Mouse (Mus musculus) CH12.LX (cell line): ENCODE measurements at regions not wholly inside any gene's neighbourhood (a gene's known extent, or its start where the extent isn't known, plus 50 kb on each side); places are given as distances from the start of the nearest gene placed in this dataset.

ENCODE experiments used
- DNase-seq: peaks from one replicate; pipeline ENCODE4 v3.0.0-alpha.2; 2013; ENCODE audit errors: extremely low read depth
- H3K27ac ChIP-seq: 2 replicates; pipeline ENCODE4 v1.5.1; 2012; ENCODE audit warnings: low read depth, mild to moderate bottlenecking, control low read depth, moderate library complexity; ENCODE audit not compliant: insufficient read depth
- H3K27me3 ChIP-seq: replicated peaks from 2 replicates; pipeline ENCODE3; 2012; ENCODE audit warnings: inconsistent platforms
- H3K36me3 ChIP-seq, 2 experiments: replicated peaks in 1 of 2; 2 replicates each; pipeline versions ENCODE3 to v1.6.1; 2012; ENCODE audit warnings: inconsistent platforms in 1 of 2, low read length in 1 of 2, mild to moderate bottlenecking in 1 of 2, mixed read lengths in 1 of 2, moderate library complexity in 1 of 2; ENCODE audit not compliant: control insufficient read depth in 1 of 2, insufficient read depth in 1 of 2
- H3K4me1 ChIP-seq, 2 experiments: 2 replicates each; pipeline ENCODE4 v1.6.1; 2012; ENCODE audit warnings: inconsistent platforms in 1 of 2, moderate library complexity in 1 of 2; ENCODE audit not compliant: insufficient read depth in 2 of 2, control insufficient read depth in 1 of 2
- H3K4me2 ChIP-seq: 2 replicates; pipeline ENCODE4 v1.6.1; 2012; ENCODE audit warnings: low read depth, mild to moderate bottlenecking, control low read depth; ENCODE audit not compliant: poor library complexity, insufficient read depth, severe bottlenecking
- H3K4me3 ChIP-seq, 3 experiments: fragments of 150-350 bp in 1 of 3; sonication (generic) in 1 of 3; replicated peaks in 1 of 3; 2 replicates each; pipeline versions ENCODE3 to v1.5.1; 2011 to 2012; ENCODE audit warnings: low read depth in 2 of 3, low read length in 2 of 3, mild to moderate bottlenecking in 2 of 3, moderate library complexity in 2 of 3, control low read depth in 1 of 3, improper control_type of control experiment in 1 of 3, inconsistent platforms in 1 of 3, mixed read lengths in 1 of 3; ENCODE audit not compliant: poor library complexity in 1 of 3
- H3K79me2 ChIP-seq: replicated peaks from 2 replicates; pipeline ENCODE4 v1.6.1; 2012; ENCODE audit warnings: mild to moderate bottlenecking, moderate library complexity; ENCODE audit not compliant: control insufficient read depth, poor library complexity, insufficient read depth, severe bottlenecking; ENCODE audit errors: extremely low read depth
- H3K9ac ChIP-seq: 2 replicates; pipeline ENCODE4 v1.6.1; 2012; ENCODE audit warnings: low read depth, mild to moderate bottlenecking, control low read depth, moderate library complexity; ENCODE audit not compliant: insufficient read depth
- H3K9me3 ChIP-seq: replicated peaks from 2 replicates; pipeline ENCODE3; 2012; ENCODE audit warnings: low read length, inconsistent platforms, mixed read lengths
- BHLHE40 ChIP-seq: IDR thresholded peaks from 2 replicates; pipeline ENCODE4 v1.6.1; 2011; ENCODE audit warnings: mild to moderate bottlenecking, low read depth, low read length, improper control_type of control experiment
- CHD1 ChIP-seq: IDR thresholded peaks from 2 replicates; pipeline ENCODE4 v1.6.1; 2012; ENCODE audit warnings: low read depth, low read length, improper control_type of control experiment, inconsistent platforms
- CHD2 ChIP-seq: IDR thresholded peaks from 2 replicates; pipeline ENCODE4 v1.6.1; 2011; ENCODE audit warnings: low read length, improper control_type of control experiment
- CTCF ChIP-seq, 2 experiments: IDR thresholded peaks in 1 of 2; conservative IDR thresholded peaks in 1 of 2; 2 replicates each; pipeline ENCODE4 v1.5.1; 2011 to 2012; ENCODE audit warnings: low read depth in 2 of 2, low read length in 2 of 2, improper control_type of control experiment in 1 of 2, inconsistent platforms in 1 of 2, mild to moderate bottlenecking in 1 of 2, moderate library complexity in 1 of 2
- E2F4 ChIP-seq: IDR thresholded peaks from 2 replicates; pipeline ENCODE4 v1.6.1; 2011; ENCODE audit warnings: low read depth, low read length, improper control_type of control experiment; ENCODE audit not compliant: insufficient replicate concordance
- ELF1 ChIP-seq: IDR thresholded peaks from 2 replicates; pipeline ENCODE4 v1.6.1; 2014; ENCODE audit warnings: low read depth, mild to moderate bottlenecking, inconsistent platforms, low read length, improper control_type of control experiment
- EP300 ChIP-seq: IDR thresholded peaks from 2 replicates; pipeline ENCODE4 v1.6.1; 2011; ENCODE audit warnings: low read length, improper control_type of control experiment
- ETS1 ChIP-seq: conservative IDR thresholded peaks from 2 replicates; pipeline ENCODE4 v1.6.1; 2012; ENCODE audit warnings: low read depth, mild to moderate bottlenecking, inconsistent platforms, low read length, improper control_type of control experiment, moderate library complexity
- GABPA ChIP-seq: IDR thresholded peaks from 2 replicates; pipeline ENCODE4 v1.6.1; 2012; ENCODE audit warnings: low read depth, low read length, improper control_type of control experiment, inconsistent platforms; ENCODE audit not compliant: insufficient replicate concordance
- HCFC1 ChIP-seq: IDR thresholded peaks from 2 replicates; pipeline ENCODE4 v1.6.1; 2012; ENCODE audit warnings: low read depth, mild to moderate bottlenecking, inconsistent platforms, low read length, improper control_type of control experiment
- IRF4 ChIP-seq: IDR thresholded peaks from 2 replicates; pipeline ENCODE4 v1.6.1; 2014; ENCODE audit warnings: low read depth, mild to moderate bottlenecking, inconsistent platforms, low read length, improper control_type of control experiment
- JUN ChIP-seq: IDR thresholded peaks from 2 replicates; pipeline ENCODE4 v1.6.1; 2011; ENCODE audit warnings: low read depth, mild to moderate bottlenecking, low read length, improper control_type of control experiment, moderate library complexity; ENCODE audit not compliant: insufficient read depth
- JUND ChIP-seq: conservative IDR thresholded peaks from 2 replicates; pipeline ENCODE4 v1.6.1; 2011; ENCODE audit warnings: low read depth, low read length, improper control_type of control experiment
- KAT2A ChIP-seq: IDR thresholded peaks from 2 replicates; pipeline ENCODE4 v1.6.1; 2012; ENCODE audit warnings: low read length, improper control_type of control experiment, inconsistent platforms; ENCODE audit not compliant: insufficient replicate concordance
- MAFK ChIP-seq: IDR thresholded peaks from 2 replicates; pipeline ENCODE4 v1.6.1; 2011; ENCODE audit warnings: low read length, improper control_type of control experiment; ENCODE audit not compliant: insufficient replicate concordance
- MAX ChIP-seq: IDR thresholded peaks from 2 replicates; pipeline ENCODE4 v1.6.1; 2011; ENCODE audit warnings: low read length, improper control_type of control experiment
- MAZ ChIP-seq: IDR thresholded peaks from 2 replicates; pipeline ENCODE4 v1.6.1; 2012; ENCODE audit warnings: low read depth, mild to moderate bottlenecking, inconsistent platforms, low read length, improper control_type of control experiment, moderate library complexity
- MEF2A ChIP-seq: IDR thresholded peaks from 2 replicates; pipeline ENCODE4 v1.6.1; 2014; ENCODE audit warnings: low read depth, mild to moderate bottlenecking, inconsistent platforms, low read length, improper control_type of control experiment, borderline replicate concordance
- MXI1 ChIP-seq: IDR thresholded peaks from 2 replicates; pipeline ENCODE4 v1.6.1; 2011; ENCODE audit warnings: mild to moderate bottlenecking, low read depth, low read length, improper control_type of control experiment
- MYC ChIP-seq: IDR thresholded peaks from 2 replicates; pipeline ENCODE4 v1.6.1; 2011; ENCODE audit warnings: low read depth, mild to moderate bottlenecking, improper control_type of control experiment, low read length
- NELFE ChIP-seq: IDR thresholded peaks from 2 replicates; pipeline ENCODE4 v1.6.1; 2011; ENCODE audit warnings: low read depth, low read length, improper control_type of control experiment
- NRF1 ChIP-seq: IDR thresholded peaks from 2 replicates; pipeline ENCODE4 v1.6.1; 2014; ENCODE audit warnings: low read depth, mild to moderate bottlenecking, inconsistent platforms, low read length, improper control_type of control experiment, moderate library complexity
- PAX5 ChIP-seq: IDR thresholded peaks from 2 replicates; pipeline ENCODE4 v1.6.1; 2012; ENCODE audit warnings: low read length, inconsistent platforms, mixed read lengths
- POLR2A ChIP-seq: IDR thresholded peaks from 2 replicates; pipeline ENCODE4 v1.6.1; 2011; ENCODE audit warnings: low read depth, mild to moderate bottlenecking, improper control_type of control experiment, low read length
- POLR2AphosphoS2 ChIP-seq: IDR thresholded peaks from 2 replicates; pipeline ENCODE4 v1.6.1; 2011; ENCODE audit warnings: low read depth, low read length, improper control_type of control experiment
- RAD21 ChIP-seq: IDR thresholded peaks from 2 replicates; pipeline ENCODE4 v1.6.1; 2011; ENCODE audit warnings: low read depth, mild to moderate bottlenecking, low read length, improper control_type of control experiment, moderate library complexity
- RCOR1 ChIP-seq: conservative IDR thresholded peaks from 2 replicates; pipeline ENCODE4 v1.6.1; 2012; ENCODE audit warnings: low read depth, mild to moderate bottlenecking, inconsistent platforms, low read length, improper control_type of control experiment
- SIN3A ChIP-seq: IDR thresholded peaks from 2 replicates; pipeline ENCODE4 v1.6.1; 2012; ENCODE audit warnings: low read length, improper control_type of control experiment, inconsistent platforms
- SMC3 ChIP-seq: IDR thresholded peaks from 2 replicates; pipeline ENCODE4 v1.6.1; 2011; ENCODE audit warnings: low read depth, low read length, improper control_type of control experiment
- TBP ChIP-seq: conservative IDR thresholded peaks from 2 replicates; pipeline ENCODE4 v1.6.1; 2011; ENCODE audit warnings: low read depth, low read length, improper control_type of control experiment
- TCF12 ChIP-seq: IDR thresholded peaks from 2 replicates; pipeline ENCODE4 v1.6.1; 2014; ENCODE audit warnings: low read depth, mild to moderate bottlenecking, inconsistent platforms, low read length, improper control_type of control experiment
- UBTF ChIP-seq: IDR thresholded peaks from 2 replicates; pipeline ENCODE4 v1.6.1; 2012; ENCODE audit warnings: low read depth, mild to moderate bottlenecking, inconsistent platforms, low read length, improper control_type of control experiment, moderate library complexity
- USF1 ChIP-seq: IDR thresholded peaks from 2 replicates; pipeline ENCODE4 v1.6.1; 2014; ENCODE audit warnings: low read depth, mild to moderate bottlenecking, inconsistent platforms, low read length, improper control_type of control experiment
- USF2 ChIP-seq: conservative IDR thresholded peaks from 2 replicates; pipeline ENCODE4 v1.6.1; 2011; ENCODE audit warnings: low read depth, low read length, improper control_type of control experiment
- ZC3H11A ChIP-seq: IDR thresholded peaks from 2 replicates; pipeline ENCODE4 v1.6.1; 2012; ENCODE audit warnings: low read depth, mild to moderate bottlenecking, inconsistent platforms, low read length, improper control_type of control experiment
- ZKSCAN1 ChIP-seq: IDR thresholded peaks from 2 replicates; pipeline ENCODE4 v1.6.1; 2012; ENCODE audit warnings: low read depth, inconsistent platforms, low read length, improper control_type of control experiment, borderline replicate concordance
- ZMIZ1 ChIP-seq: IDR thresholded peaks from 2 replicates; pipeline ENCODE4 v1.6.1; 2012; ENCODE audit warnings: low read depth, mild to moderate bottlenecking, inconsistent platforms, low read length, improper control_type of control experiment
- ZNF384 ChIP-seq: IDR thresholded peaks from 2 replicates; pipeline ENCODE4 v1.6.1; 2012; ENCODE audit warnings: low read depth, low read length, improper control_type of control experiment, inconsistent platforms
- dilution Hi-C: fragments of 300-500 bp; cut with MboI; formaldehyde crosslinking; loops from 2 replicates; pipeline ENCODE4 v1.14.3; 2020; ENCODE audit warnings: low sequenced_read_pairs; ENCODE audit not compliant: extremely low pct_unique_long_range_greater_than_20kb, extremely low pct_ligation_motif_present
- in situ Hi-C: fragments of 300-500 bp; cut with MboI; formaldehyde crosslinking; loops from 3 replicates; pipeline ENCODE4 v1.14.3; 2019; ENCODE audit warnings: low sequenced_read_pairs, low pct_ligation_motif_present, low pct_unique_long_range_greater_than_20kb, mixed read lengths

GRCm38 (mm10) chr4:39597426-39597825 lies 147.3 kb downstream of the 1700009N14Rik start:
- no peak overlapping the region for H3K4me2 ChIP-seq

GRCm38 (mm10) chr4:39605046-39605445 lies 155.0 kb downstream of the 1700009N14Rik start:
- dilution Hi-C loops, result no loop called here

More at GRCm38 (mm10) chr4:39597426-39597825, 147.3 kb downstream of the 1700009N14Rik start:
- H3K36me3 ChIP-seq, result no peaks in the 10 kb centered on the region
- no peak overlapping the region for H3K9ac ChIP-seq
- no peaks in the 10 kb centered on the region for H3K27me3 ChIP-seq
- H3K27ac ChIP-seq, result no peak overlapping the region
- H3K4me3 ChIP-seq, result no peak overlapping the region
- peaks cover 0 to 7% of the 10 kb centered on the region in 2 experiments; a peak in 1 of 4 replicates for H3K4me1 ChIP-seq
- dilution Hi-C loops (no loop called here), in situ Hi-C loops (no loop called here)
- peaks cover 8% of the 10 kb centered on the region for H3K9me3 ChIP-seq
- no peaks in the 10 kb centered on the region for H3K79me2 ChIP-seq
- DNase-seq, result peak; percentile 15
- TF ChIP-seq KAT2A, result no peak
- TF ChIP-seq ZMIZ1, result no peak
- TF ChIP-seq GABPA, result no peak
- TF ChIP-seq JUN, result no peak
- TF ChIP-seq RAD21, result no peak
- peak; percentile 43; the same call in 1 of the 2 replicates for TF ChIP-seq EP300
- no peak for TF ChIP-seq E2F4
- 0 out of 2 replicates have a peak, but pooled peaks have one; percentile 14 for TF ChIP-seq IRF4
- TF ChIP-seq BHLHE40, result peak; percentile 61
- TF ChIP-seq SIN3A, result no peak
- no peak for TF ChIP-seq USF1
- TF ChIP-seq MEF2A, result peak; percentile 39; the same call in 1 of the 2 replicates
- TF ChIP-seq ZC3H11A, result no peak
- no peak for TF ChIP-seq POLR2AphosphoS2
- no peak for TF ChIP-seq USF2
- TF ChIP-seq ETS1, result 0 out of 2 replicates have a peak, but pooled peaks have one; percentile 12
- no peak for TF ChIP-seq MAX
- TF ChIP-seq TBP, result no peak
- no peak for TF ChIP-seq RCOR1
- no peak for TF ChIP-seq UBTF
- no peak for TF ChIP-seq PAX5
- TF ChIP-seq MAFK, result no peak
- no peak for TF ChIP-seq ELF1
- TF ChIP-seq CTCF (conservative IDR thresholded peaks at IDR 0.05 in 1 of 2, IDR thresholded peaks at IDR 0.05 in 1 of 2; ENCODE audit: low read depth in 2 of 2, low read length in 2 of 2), result no peak
- no peak for TF ChIP-seq TCF12
- TF ChIP-seq ZKSCAN1, result no peak
- no peak for TF ChIP-seq JUND
- no peak for TF ChIP-seq NELFE
- no peak for TF ChIP-seq HCFC1
- TF ChIP-seq MYC, result no peak
- no peak for TF ChIP-seq MAZ
- no peak for TF ChIP-seq ZNF384
- TF ChIP-seq POLR2A, result no peak
- TF ChIP-seq NRF1, result no peak
- TF ChIP-seq MXI1, result no peak
- no peak for TF ChIP-seq CHD2
- no peak for TF ChIP-seq SMC3
- no peak for TF ChIP-seq CHD1

More at GRCm38 (mm10) chr4:39605046-39605445, 155.0 kb downstream of the 1700009N14Rik start:
- Histone ChIP-seq H3K36me3 (no peaks in the 10 kb centered on the region), H3K79me2 (no peaks in the 10 kb centered on the region), H3K9me3 (no peaks in the 10 kb centered on the region), H3K27me3 (no peaks in the 10 kb centered on the region), H3K4me1 (no peaks in the 10 kb centered on the region), H3K27ac (no peak overlapping the region), H3K9ac (no peak overlapping the region), H3K4me2 (no peak overlapping the region), H3K4me3 (no peak overlapping the region)
- no peak for TF ChIP-seq JUN
- TF ChIP-seq NRF1, result no peak
- no peak for TF ChIP-seq TBP
- no peak for TF ChIP-seq CHD2
- TF ChIP-seq PAX5, result no peak
- TF ChIP-seq TCF12, result no peak
- TF ChIP-seq MAZ, result no peak
- TF ChIP-seq NELFE, result no peak
- no peak for TF ChIP-seq RAD21
- no peak for TF ChIP-seq UBTF
- TF ChIP-seq MXI1, result no peak
- TF ChIP-seq EP300, result no peak
- in situ Hi-C loops, result no loop called here
- DNase-seq, result no peak
